Mouse (Mus musculus) urinary bladder, adult 2 months (tissue): ENCODE measurements around the gene Smyd3. TPM values are rescaled to one million over a fixed set of nuclear protein-coding genes. Genes with fewer than 3 reads are reported as not detected.

Experiments used
- DNase-seq: peaks from one replicate; pipeline ENCODE4 v3.0.0; 2022; ENCODE audit warnings: low spot score
- polyA plus RNA-seq: library from polyadenylated mRNA; depleted of rRNA; stranded (reverse); fragments of >200 nt; gene quantifications from 2 replicates; pipeline ENCODE4 v1.2.3, GENCODE M21; 2012; rRNA removed

Smyd3 gene
- polyA plus RNA-seq, 1 experiment: 7.9 TPM

GRCm38 (mm10) chr1:178972055-178972454 is 545.8 kb downstream of the Smyd3 start:
- no peak for DNase-seq

- no peak for DNase-seq
Observed at GRCm38 (mm10) chr1:178961661-178962060, 556.2 kb downstream of the Smyd3 start.

- peak; percentile 37 for DNase-seq
Observed at GRCm38 (mm10) chr1:178960015-178960559, 557.8 kb downstream of the Smyd3 start.

- DNase-seq: no peak
Observed at GRCm38 (mm10) chr1:178958641-178959040, 559.2 kb downstream of the Smyd3 start.

GRCm38 (mm10) chr1:178952910-178953309 is 564.9 kb downstream of the Smyd3 start:
- DNase-seq: no peak

- DNase-seq: no peak
Observed at GRCm38 (mm10) chr1:178942251-178942963, 575.4 kb downstream of the Smyd3 start.

- DNase-seq: no peak
Observed at GRCm38 (mm10) chr1:178940353-178940752, 577.5 kb downstream of the Smyd3 start.

GRCm38 (mm10) chr1:178936976-178937375 is 580.9 kb downstream of the Smyd3 start:
- no peak for DNase-seq

GRCm38 (mm10) chr1:178936457-178936856 is 581.4 kb downstream of the Smyd3 start:
- DNase-seq: no peak

- no peak for DNase-seq
Observed at GRCm38 (mm10) chr1:178933953-178934637, 583.7 kb downstream of the Smyd3 start.

- DNase-seq: no peak
Observed at GRCm38 (mm10) chr1:178929531-178929930, 588.3 kb downstream of the Smyd3 start.

- DNase-seq: no peak
Observed at GRCm38 (mm10) chr1:178924492-178925183, 593.2 kb downstream of the Smyd3 start.

GRCm38 (mm10) chr1:178917194-178917902 is 600.5 kb downstream of the Smyd3 start:
- DNase-seq: no peak

GRCm38 (mm10) chr1:178915056-178915455 is 602.8 kb downstream of the Smyd3 start:
- DNase-seq: no peak

GRCm38 (mm10) chr1:178912936-178913716 is 604.7 kb downstream of the Smyd3 start:
- no peak for DNase-seq

- DNase-seq: no peak
Observed at GRCm38 (mm10) chr1:178910951-178911350, 606.9 kb downstream of the Smyd3 start.

Other genes starting within 250 kb of the Smyd3 start
- gene Tfb2m, start 28.2 kb upstream of the Smyd3 start, polyA plus RNA-seq: 27.3 and 30.4 TPM in 2 replicates
- 20.8 and 21.6 TPM in 2 replicates for gene Cnst, start 28.3 kb upstream of the Smyd3 start, polyA plus RNA-seq
- 33.2 and 43.1 TPM in 2 replicates for gene Sccpdh, start 150.2 kb upstream of the Smyd3 start, polyA plus RNA-seq
- not detected in 2 replicates for gene Kif28, start 227.2 kb upstream of the Smyd3 start, polyA plus RNA-seq